Mouse (Mus musculus) stomach, embryonic 15.5 days (tissue): Measurements from ENCODE around the gene Vps37c. TPM values are rescaled to one million over a fixed set of nuclear protein-coding genes. Genes with fewer than 3 reads are reported as not detected.

ENCODE experiments used
- ATAC-seq: fragments of 200-750 bp; cut with Nextera tagmentation; 2 replicates; pipeline ENCODE4 v1.8.0; 2017; ENCODE audit warnings: low read depth, moderate number of reproducible peaks, moderate TSS enrichment; ENCODE audit not compliant: insufficient read depth, low FRiP score
- H3K27ac ChIP-seq: fragments of 300-500 bp; sonication (generic); 2 replicates; pipeline ENCODE4 v1.5.1; 2015; ENCODE audit warnings: mild to moderate bottlenecking, inconsistent platforms
- H3K27me3 ChIP-seq: fragments of 300-500 bp; sonication (generic); replicated peaks from 2 replicates; pipeline ENCODE4 v1.6.1; 2015; ENCODE audit warnings: inconsistent platforms
- H3K36me3 ChIP-seq: fragments of 300-500 bp; sonication (generic); 2 replicates; pipeline ENCODE4 v1.6.1; 2015; ENCODE audit warnings: inconsistent platforms
- H3K4me1 ChIP-seq: fragments of 300-500 bp; sonication (generic); 2 replicates; pipeline ENCODE4 v1.6.1; 2015; ENCODE audit warnings: inconsistent platforms
- H3K4me2 ChIP-seq: fragments of 300-500 bp; sonication (generic); 2 replicates; pipeline ENCODE4 v1.6.1; 2015; ENCODE audit warnings: mild to moderate bottlenecking, inconsistent platforms
- H3K4me3 ChIP-seq: fragments of 300-500 bp; sonication (generic); replicated peaks from 2 replicates; pipeline ENCODE4 v1.5.1; 2015; ENCODE audit warnings: inconsistent platforms
- H3K9ac ChIP-seq: fragments of 300-500 bp; sonication (generic); 2 replicates; pipeline ENCODE4 v1.6.1; 2015; ENCODE audit warnings: inconsistent platforms
- H3K9me3 ChIP-seq: fragments of 300-500 bp; sonication (generic); 2 replicates; pipeline ENCODE4 v1.6.1; 2016; ENCODE audit warnings: inconsistent platforms
- WGBS: fragments of 180-500 bp; shearing (Covaris S2); methylation state at CpG from one replicate; pipeline ENCODE4 v1.1.7; 2015; 5-methylcytosine and 5-hydroxymethylcytosine counted together
- polyA plus RNA-seq: library from polyadenylated mRNA; unstranded; fragments of >200 nt; fragmentation: Nextera tagmentation; extraction: Ambion mirVana; gene quantifications from 2 replicates; pipeline ENCODE4 v1.2.1, GENCODE M21; 2015

The Vps37c gene
- polyA plus RNA-seq, 1 experiment from 2014 or later: 34.0 TPM

DNA sequence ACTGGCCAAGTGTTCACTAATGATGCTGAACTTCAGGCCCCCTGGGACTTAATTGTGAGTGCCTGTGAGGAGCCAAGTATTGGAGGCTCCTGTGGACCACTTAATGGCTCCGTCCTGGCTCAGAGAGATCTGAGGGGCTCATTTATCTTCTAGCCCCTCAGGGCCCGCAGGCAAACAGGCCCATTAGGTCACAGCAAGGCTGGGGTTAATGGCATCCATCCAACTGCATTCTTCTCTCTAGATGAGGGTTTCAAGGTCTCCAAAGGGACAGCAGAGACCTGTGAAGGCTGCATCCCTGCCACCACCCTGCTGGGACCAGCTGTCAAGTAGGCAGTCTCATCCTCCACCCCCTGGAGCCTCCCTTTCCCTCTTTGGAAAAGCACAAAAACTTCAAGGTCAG, 31.2 kb downstream of the Vps37c start:
- Histone ChIP-seq H3K27me3 (no peaks in the 10 kb centered on the region), H3K4me1 (0 out of 2 replicates have a peak, but pooled peaks cover 17% of the 10 kb centered on the region), H3K36me3 (no peaks in the 10 kb centered on the region), H3K4me3 (no peak overlapping the region), H3K9ac (no peak overlapping the region), H3K27ac (no peak overlapping the region), H3K4me2 (no peak overlapping the region), H3K9me3 (no peaks in the 10 kb centered on the region)
- ATAC-seq: 0 out of 2 replicates have a peak, but pooled peaks have one; percentile 8
- whole genome bisulfite sequencing: 24% methylated on average over 2 of the region's 2 CpGs

DNA sequence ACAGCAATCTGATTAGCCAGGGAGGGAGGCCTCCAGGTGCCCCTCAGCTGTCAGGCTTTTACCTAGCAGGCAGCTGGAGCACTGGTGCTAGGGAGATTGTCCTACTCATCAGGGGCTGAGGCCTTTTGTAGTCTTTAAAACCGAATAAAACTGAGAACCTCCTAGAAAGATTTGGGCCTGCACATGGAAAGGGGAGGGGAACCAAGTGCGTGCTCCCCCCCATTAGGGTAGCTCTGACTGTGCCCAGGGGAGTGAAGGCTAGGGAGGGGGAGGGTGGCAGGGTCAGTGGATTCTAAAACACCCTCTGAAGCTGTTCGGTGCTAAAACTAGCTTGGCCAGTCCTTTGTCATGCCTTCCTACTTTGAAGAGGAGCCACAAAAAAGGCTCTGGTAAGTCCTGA, 32.0 kb downstream of the Vps37c start:
- Histone ChIP-seq H3K36me3 (no peaks in the 10 kb centered on the region), H3K27ac (0 out of 2 replicates have a peak overlapping the region, but pooled peaks have one; percentile 21), H3K4me1 (0 out of 2 replicates have a peak, but pooled peaks cover 17% of the 10 kb centered on the region), H3K4me3 (no peak overlapping the region), H3K9ac (no peak overlapping the region), H3K4me2 (no peak overlapping the region), H3K9me3 (no peaks in the 10 kb centered on the region), H3K27me3 (no peaks in the 10 kb centered on the region)
- ATAC-seq: no peak
- 24% methylated on average over 3 of the region's 3 CpGs for WGBS

GRCm38 (mm10) chr19:10721064-10721463, 32.5 kb downstream of the Vps37c start:
- Histone ChIP-seq H3K4me2 (no peak overlapping the region), H3K36me3 (no peaks in the 10 kb centered on the region), H3K27me3 (no peaks in the 10 kb centered on the region), H3K4me1 (0 out of 2 replicates have a peak, but pooled peaks cover 17% of the 10 kb centered on the region), H3K4me3 (no peak overlapping the region), H3K9ac (no peak overlapping the region), H3K9me3 (no peaks in the 10 kb centered on the region), H3K27ac (no peak overlapping the region)
- WGBS: 52% methylated on average over 5 of the region's 5 CpGs
- no peak for ATAC-seq

DNA sequence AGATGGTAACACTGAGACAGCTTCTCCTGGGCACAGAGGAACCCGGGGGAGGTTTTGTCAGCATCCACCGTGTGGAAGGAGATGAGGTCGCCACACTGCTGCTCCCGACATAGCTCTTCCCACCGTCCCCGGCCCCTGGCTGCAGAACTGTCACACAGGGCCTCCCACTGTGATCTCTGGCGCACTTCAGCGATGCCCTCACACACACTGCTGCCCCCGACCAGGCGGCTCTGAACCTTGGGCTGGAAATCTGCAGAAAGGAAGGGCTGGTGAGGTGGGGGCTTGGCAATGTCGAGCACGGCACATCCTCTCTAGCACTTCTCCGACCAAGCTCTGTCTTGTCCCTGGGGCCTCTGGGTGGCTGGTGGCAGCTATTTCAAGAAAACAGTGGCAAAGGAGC, 34.5 kb downstream of the Vps37c start:
- Histone ChIP-seq H3K9ac (no peak overlapping the region), H3K27ac (peak overlapping the region; percentile 67)

DNA sequence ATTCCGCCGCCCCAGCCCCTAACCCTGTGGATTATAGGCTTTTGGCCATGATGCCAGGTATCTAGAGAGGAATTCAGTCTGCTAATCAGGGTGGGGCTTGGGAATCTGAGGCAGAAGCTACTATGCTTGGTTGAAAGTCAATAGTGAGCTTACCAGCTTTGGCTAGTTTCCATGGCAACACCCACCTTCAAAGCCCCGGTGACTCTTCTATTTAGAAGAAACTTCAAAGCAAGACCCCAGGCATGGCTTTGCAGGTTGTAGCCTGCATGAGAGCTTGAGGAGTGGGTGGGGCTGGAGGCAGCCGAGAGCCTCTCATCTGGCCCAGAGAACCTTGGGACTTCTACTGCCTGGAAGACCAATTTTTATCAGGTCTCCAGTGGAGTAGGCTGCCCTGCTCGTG, 35.1 kb downstream of the Vps37c start:
- Histone ChIP-seq H3K4me2 (no peak overlapping the region), H3K27ac (peak overlapping the region; percentile 72), H3K27me3 (no peaks in the 10 kb centered on the region), H3K4me3 (no peak overlapping the region), H3K4me1 (0 out of 2 replicates have a peak, but pooled peaks cover 17% of the 10 kb centered on the region), H3K9ac (no peak overlapping the region), H3K9me3 (no peaks in the 10 kb centered on the region), H3K36me3 (no peaks in the 10 kb centered on the region)
- 39% methylated on average over 5 of the region's 5 CpGs for WGBS
- ATAC-seq: no peak

More for the DNA sequence above, 34.5 kb downstream of the Vps37c start:
- H3K36me3 ChIP-seq: no peaks in the 10 kb centered on the region
- WGBS: 18% methylated on average over 13 of the region's 13 CpGs
- no peaks in the 10 kb centered on the region for H3K27me3 ChIP-seq
- H3K4me3 ChIP-seq: no peak overlapping the region
- H3K9me3 ChIP-seq: no peaks in the 10 kb centered on the region
- no peak overlapping the region; the same call in 1 of the 2 replicates for H3K4me2 ChIP-seq
- ATAC-seq: no peak
- 0 out of 2 replicates have a peak, but pooled peaks cover 17% of the 10 kb centered on the region for H3K4me1 ChIP-seq

DNA sequence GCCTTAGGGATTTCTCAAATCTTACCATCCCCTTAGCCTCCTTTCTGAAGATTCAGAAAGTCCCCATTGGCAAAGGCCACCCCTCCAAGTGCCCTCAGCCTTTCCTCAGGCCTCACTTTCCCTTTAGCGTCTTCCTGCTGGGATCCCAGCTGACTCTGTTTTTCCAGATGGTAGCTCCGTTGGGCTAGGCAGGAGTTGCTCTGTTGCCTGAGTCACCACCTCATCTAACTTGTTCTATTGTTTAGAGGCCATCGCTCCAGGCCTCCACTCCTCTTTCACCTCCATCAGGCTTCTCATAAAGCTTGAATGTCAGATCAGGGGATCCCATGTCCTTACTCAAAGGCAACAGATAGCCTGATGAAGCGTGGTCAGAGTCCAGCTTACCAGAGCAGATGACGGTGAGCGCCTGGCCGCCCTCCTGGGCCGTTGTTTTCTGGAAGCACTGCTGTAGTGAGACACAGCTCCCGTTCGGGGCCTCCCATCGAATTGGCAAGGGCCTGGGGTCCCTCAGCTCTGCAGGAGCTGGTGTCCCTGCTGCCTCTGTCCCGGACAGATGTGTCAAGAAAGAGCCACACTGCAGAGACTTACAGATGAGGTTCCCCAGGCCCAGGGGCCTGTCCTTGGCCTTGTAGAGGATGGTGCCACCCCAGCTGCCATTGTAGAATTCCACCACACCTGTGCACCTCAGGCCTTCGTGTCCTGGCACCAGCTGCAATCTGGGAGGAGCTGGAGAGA, 36.3 kb downstream of the Vps37c start:
- no peaks in the 10 kb centered on the region for H3K36me3 ChIP-seq
- peak overlapping the region; percentile 72 for H3K27ac ChIP-seq
- 78% methylated on average over 13 of the region's 13 CpGs for WGBS
- H3K27me3 ChIP-seq: no peaks in the 10 kb centered on the region
- no peak overlapping the region for H3K9ac ChIP-seq
- no peak for ATAC-seq
- H3K4me3 ChIP-seq: no peak overlapping the region
- 0 out of 2 replicates have a peak, but pooled peaks cover 17% of the 10 kb centered on the region for H3K4me1 ChIP-seq
- H3K9me3 ChIP-seq: no peaks in the 10 kb centered on the region
- no peak overlapping the region for H3K4me2 ChIP-seq

GRCm38 (mm10) chr19:10729889-10730288, 41.4 kb downstream of the Vps37c start:
- peak; percentile 56 for ATAC-seq
- H3K4me1 ChIP-seq: no peaks in the 10 kb centered on the region
- 70% methylated on average over 10 of the region's 10 CpGs for WGBS
- no peaks in the 10 kb centered on the region for H3K9me3 ChIP-seq
- H3K4me2 ChIP-seq: no peak overlapping the region
- no peaks in the 10 kb centered on the region for H3K27me3 ChIP-seq
- H3K36me3 ChIP-seq: no peaks in the 10 kb centered on the region
- no peak overlapping the region for H3K4me3 ChIP-seq
- H3K9ac ChIP-seq: no peak overlapping the region
- H3K27ac ChIP-seq: peak overlapping the region; percentile 80

DNA sequence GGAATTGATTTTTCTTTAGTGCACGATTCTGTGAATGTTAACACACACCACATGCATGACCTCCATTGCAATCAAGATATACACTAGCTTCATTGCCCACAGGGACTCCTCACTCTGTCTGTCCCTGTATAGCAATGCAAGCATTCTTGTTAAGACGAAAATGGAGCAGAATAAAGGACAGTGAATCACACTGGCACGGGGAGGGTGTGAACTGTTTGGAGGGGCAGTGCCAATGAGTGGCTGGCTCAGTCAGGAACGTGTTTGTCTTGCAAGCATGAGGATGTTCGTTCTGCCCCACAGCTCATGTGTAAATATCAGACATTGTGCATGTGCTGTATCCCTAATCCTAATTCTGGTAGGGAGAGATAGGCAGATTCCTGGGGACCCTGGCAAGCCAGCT, 41.9 kb downstream of the Vps37c start:
- Histone ChIP-seq H3K9ac (no peak overlapping the region), H3K4me3 (no peak overlapping the region), H3K27ac (peak overlapping the region; percentile 80), H3K36me3 (no peaks in the 10 kb centered on the region), H3K27me3 (no peaks in the 10 kb centered on the region), H3K4me2 (no peak overlapping the region), H3K4me1 (no peaks in the 10 kb centered on the region), H3K9me3 (no peaks in the 10 kb centered on the region)
- no peak for ATAC-seq
- 61% methylated on average over 5 of the region's 5 CpGs for whole genome bisulfite sequencing

- WGBS: 86% methylated on average over 7 of the region's 7 CpGs
- H3K4me2 ChIP-seq: no peak overlapping the region
- no peak for ATAC-seq
Observed at GRCm38 (mm10) chr19:10731975-10732374, 43.4 kb downstream of the Vps37c start.

GRCm38 (mm10) chr19:10732741-10733140, 44.2 kb downstream of the Vps37c start:
- Histone ChIP-seq H3K4me1 (no peaks in the 10 kb centered on the region), H3K9ac (no peak overlapping the region), H3K27ac (no peak overlapping the region), H3K36me3 (no peaks in the 10 kb centered on the region), H3K9me3 (no peaks in the 10 kb centered on the region), H3K4me2 (no peak overlapping the region), H3K4me3 (no peak overlapping the region), H3K27me3 (no peaks in the 10 kb centered on the region)
- ATAC-seq: no peak
- 88% methylated on average over 7 of the region's 7 CpGs for WGBS

More at GRCm38 (mm10) chr19:10731975-10732374, 43.4 kb downstream of the Vps37c start:
- H3K27me3 ChIP-seq: no peaks in the 10 kb centered on the region
- no peaks in the 10 kb centered on the region for H3K4me1 ChIP-seq
- no peaks in the 10 kb centered on the region for H3K36me3 ChIP-seq
- H3K27ac ChIP-seq: no peak overlapping the region
- H3K4me3 ChIP-seq: no peak overlapping the region
- H3K9me3 ChIP-seq: no peaks in the 10 kb centered on the region
- no peak overlapping the region for H3K9ac ChIP-seq

- Histone ChIP-seq H3K36me3 (no peaks in the 10 kb centered on the region), H3K4me1 (no peaks in the 10 kb centered on the region), H3K4me3 (no peak overlapping the region), H3K4me2 (no peak overlapping the region), H3K9me3 (no peaks in the 10 kb centered on the region), H3K27ac (no peak overlapping the region), H3K27me3 (no peaks in the 10 kb centered on the region), H3K9ac (no peak overlapping the region)
- WGBS: 75% methylated on average over 10 of the region's 10 CpGs
- ATAC-seq: no peak
Observed at GRCm38 (mm10) chr19:10733501-10734127, 45.1 kb downstream of the Vps37c start.

DNA sequence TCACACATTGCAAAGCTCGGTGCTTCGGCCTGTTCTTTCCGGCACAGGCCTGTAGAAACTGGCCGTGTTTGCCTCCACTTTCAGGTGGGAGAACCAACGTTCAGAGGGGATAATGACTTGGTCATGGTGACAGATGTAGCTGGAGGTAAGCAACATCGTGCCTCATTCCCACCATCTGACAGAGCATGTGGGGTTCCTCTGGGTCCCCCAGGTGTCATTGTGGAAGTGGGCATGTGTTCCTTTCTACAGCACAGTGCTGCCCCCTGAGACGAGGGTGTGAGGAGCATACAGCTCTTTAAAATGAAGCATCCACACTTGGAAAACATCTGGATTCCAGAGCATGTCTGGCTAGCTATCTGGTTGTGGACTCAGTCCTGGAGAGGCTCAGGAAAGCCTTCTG, 46.0 kb downstream of the Vps37c start:
- no peak for ATAC-seq
- H3K4me1 ChIP-seq: no peaks in the 10 kb centered on the region

More for the DNA sequence above, 46.0 kb downstream of the Vps37c start:
- Histone ChIP-seq H3K27ac (no peak overlapping the region), H3K36me3 (no peaks in the 10 kb centered on the region), H3K9me3 (no peaks in the 10 kb centered on the region), H3K27me3 (no peaks in the 10 kb centered on the region), H3K4me3 (no peak overlapping the region), H3K4me2 (no peak overlapping the region), H3K9ac (no peak overlapping the region)
- WGBS: 81% methylated on average over 7 of the region's 7 CpGs
